Mouse (Mus musculus) neural tube, embryonic 12.5 days (tissue): ENCODE measurements around the gene Klb. TPM values are rescaled to one million over a fixed set of nuclear protein-coding genes. Genes with fewer than 3 reads are reported as not detected.

Experiments
- ATAC-seq: fragments of 200-750 bp; cut with Nextera tagmentation; 2 replicates; pipeline ENCODE4 v1.8.0; 2017; ENCODE audit warnings: low read depth, mild to moderate bottlenecking, moderate TSS enrichment, moderate library complexity; ENCODE audit not compliant: low FRiP score
- H3K27ac ChIP-seq: fragments of 300-500 bp; sonication (generic); 2 replicates; pipeline ENCODE4 v1.5.1; 2016
- H3K27me3 ChIP-seq: fragments of 300-500 bp; sonication (generic); replicated peaks from 2 replicates; pipeline ENCODE4 v1.6.1; 2016; ENCODE audit warnings: mild to moderate bottlenecking
- H3K36me3 ChIP-seq: fragments of 300-500 bp; sonication (generic); 2 replicates; pipeline ENCODE4 v1.6.1; 2016; ENCODE audit warnings: mild to moderate bottlenecking
- H3K4me1 ChIP-seq: fragments of 300-500 bp; sonication (generic); 2 replicates; pipeline ENCODE4 v1.6.1; 2016
- H3K4me2 ChIP-seq: fragments of 300-500 bp; sonication (generic); replicated peaks from 2 replicates; pipeline ENCODE4 v1.6.1; 2016; ENCODE audit warnings: mild to moderate bottlenecking
- H3K4me3 ChIP-seq: fragments of 300-500 bp; sonication (generic); 2 replicates; pipeline ENCODE4 v1.5.1; 2016
- H3K9ac ChIP-seq: fragments of 300-500 bp; sonication (generic); 2 replicates; pipeline ENCODE4 v1.6.1; 2016; ENCODE audit warnings: mild to moderate bottlenecking
- H3K9me3 ChIP-seq: fragments of 300-500 bp; sonication (generic); 2 replicates; pipeline ENCODE4 v1.6.1; 2016; ENCODE audit warnings: mild to moderate bottlenecking
- WGBS: fragments of 180-500 bp; shearing (Covaris S2); methylation state at CpG from one replicate; pipeline ENCODE4 v1.1.7; 2016; 5-methylcytosine and 5-hydroxymethylcytosine counted together
- polyA plus RNA-seq: library from polyadenylated mRNA; unstranded; fragments of >200 nt; fragmentation: Nextera tagmentation; extraction: Ambion mirVana; gene quantifications from 2 replicates; pipeline ENCODE4 v1.2.1, GENCODE M21; 2016

Gene Klb
- polyA plus RNA-seq, 1 experiment from 2014 or later, result not detected

DNA sequence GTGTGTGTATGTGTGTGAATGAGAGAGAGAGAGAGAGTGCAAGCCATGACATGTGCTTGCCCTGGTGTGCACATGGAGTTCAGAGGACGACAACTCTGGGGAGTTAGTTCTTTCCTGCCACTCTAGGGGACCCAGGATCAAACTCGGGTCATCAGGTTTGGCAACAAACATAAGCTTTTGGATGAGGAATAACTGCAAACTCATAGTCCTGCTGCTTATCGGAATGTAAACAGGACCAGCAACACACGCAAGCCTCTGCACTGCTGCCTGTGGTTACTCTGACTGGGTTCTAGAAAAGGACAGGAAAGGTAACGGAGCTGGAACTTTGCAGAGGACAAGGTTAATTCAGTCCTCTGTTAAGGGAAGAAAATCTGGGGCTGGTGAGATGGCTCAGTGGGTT lies 77.1 kb downstream of the Klb start:
- Histone ChIP-seq H3K4me3 (no peak overlapping the region), H3K27me3 (no peaks in the 10 kb centered on the region), H3K4me1 (no peaks in the 10 kb centered on the region), H3K9me3 (no peaks in the 10 kb centered on the region), H3K4me2 (no peak overlapping the region), H3K36me3 (peaks cover 50% of the 10 kb centered on the region), H3K27ac (no peak overlapping the region), H3K9ac (no peak overlapping the region)
- 93% methylated on average over 5 of the region's 5 CpGs for WGBS
- no peak for ATAC-seq

DNA sequence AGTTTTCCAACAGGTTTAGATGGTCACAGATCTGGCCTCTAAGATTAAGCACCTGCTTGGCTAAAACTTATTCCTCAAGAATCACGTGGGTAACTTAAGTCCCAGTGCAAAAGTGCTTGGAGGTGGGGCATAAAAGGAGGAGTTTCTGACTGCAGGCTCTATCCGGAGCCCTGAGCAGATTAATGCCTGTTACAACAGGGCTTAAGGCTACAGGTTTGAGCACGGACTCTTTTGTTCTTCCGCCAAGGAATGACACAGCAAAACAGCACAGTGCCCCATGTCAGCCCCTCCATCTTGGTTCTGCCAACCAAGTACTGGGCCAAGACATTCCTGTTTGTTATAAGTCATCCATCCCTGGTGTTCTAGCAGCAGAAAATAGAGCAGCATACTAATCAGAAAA lies 80.2 kb downstream of the Klb start:
- no peaks in the 10 kb centered on the region for H3K4me1 ChIP-seq
- 56% methylated on average over 4 of the region's 4 CpGs for WGBS
- H3K4me3 ChIP-seq, result no peak overlapping the region
- no peaks in the 10 kb centered on the region for H3K9me3 ChIP-seq
- peaks cover 25% of the 10 kb centered on the region for H3K36me3 ChIP-seq
- no peak overlapping the region for H3K4me2 ChIP-seq
- H3K9ac ChIP-seq, result no peak overlapping the region
- ATAC-seq, result no peak
- H3K27me3 ChIP-seq, result no peaks in the 10 kb centered on the region
- no peak overlapping the region for H3K27ac ChIP-seq

DNA sequence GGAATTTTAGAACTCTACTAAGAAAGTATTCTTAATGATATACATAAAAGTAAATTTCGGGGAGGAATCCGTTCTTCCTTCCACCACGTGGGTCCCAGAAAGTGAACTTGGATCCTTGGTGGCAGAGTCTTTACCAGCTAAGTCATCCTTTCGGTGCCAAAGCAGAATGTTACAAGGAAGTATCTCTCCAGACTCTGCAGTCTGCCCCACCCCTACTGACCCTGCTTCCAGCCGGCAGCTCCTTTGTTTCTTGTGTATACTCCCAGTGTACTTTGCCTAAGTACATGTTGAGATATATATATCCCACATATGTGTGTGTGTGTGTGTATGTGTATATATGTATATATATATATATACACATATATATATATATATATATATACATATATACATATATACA lies 81.3 kb downstream of the Klb start:
- Histone ChIP-seq H3K27ac (no peak overlapping the region), H3K9ac (no peak overlapping the region), H3K4me2 (no peak overlapping the region), H3K4me1 (no peaks in the 10 kb centered on the region; the same call in 1 of the 2 replicates), H3K36me3 (peaks cover 15% of the 10 kb centered on the region; the same call in 1 of the 2 replicates), H3K27me3 (no peaks in the 10 kb centered on the region), H3K9me3 (no peaks in the 10 kb centered on the region), H3K4me3 (no peak overlapping the region)
- 92% methylated on average over 5 of the region's 5 CpGs for WGBS
- no peak for ATAC-seq

Other genes with a start within 250 kb of the Klb start
- gene Klhl5, start 240.8 kb upstream of the Klb start, polyA plus RNA-seq, result 34.0 and 43.7 TPM in 2 replicates
- gene Wdr19, start 148.6 kb upstream of the Klb start, polyA plus RNA-seq, result 13.3 and 15.4 TPM in 2 replicates
- 51.5 and 55.2 TPM in 2 replicates for gene Rfc1, start 12.6 kb upstream of the Klb start, polyA plus RNA-seq
- gene Rpl9, start 43.1 kb downstream of the Klb start, polyA plus RNA-seq, result 677 and 706 TPM in 2 replicates
- gene Lias, start 43.2 kb downstream of the Klb start, polyA plus RNA-seq, result 61.6 and 63.0 TPM in 2 replicates
- 69.9 and 70.3 TPM in 2 replicates for gene Ugdh, start 87.6 kb downstream of the Klb start, polyA plus RNA-seq
- not detected in 2 replicates for gene Gm43552, start 144.5 kb downstream of the Klb start, polyA plus RNA-seq
- 148 and 154 TPM in 2 replicates for gene Smim14, start 188.9 kb downstream of the Klb start, polyA plus RNA-seq
- 181 and 188 TPM in 2 replicates for gene Ube2k, start 188.9 kb downstream of the Klb start, polyA plus RNA-seq